Mouse (Mus musculus) lung, postnatal 0 days (tissue): ENCODE results near the gene B3gntl1.

Source experiments
- CTCF ChIP-seq: IDR thresholded peaks from 2 replicates; pipeline ENCODE4 v1.5.1; 2016; ENCODE audit warnings: antibody characterized with exemption, mild to moderate bottlenecking
- EP300 ChIP-seq: IDR thresholded peaks from 2 replicates; pipeline ENCODE4 v1.6.1; 2016; ENCODE audit warnings: antibody characterized with exemption, mild to moderate bottlenecking, control low read depth

- TF ChIP-seq CTCF = no peak
- TF ChIP-seq EP300 = no peak
These were observed 40.6 kb upstream of the B3gntl1 start for GRCm38 (mm10) chr11:121713569-121713968.
